Mouse (Mus musculus): ENCODE results near the gene Foxo1. TPM values are rescaled to one million over a fixed set of nuclear protein-coding genes. Genes with fewer than 3 reads are reported as not detected.
A peak's percentile ranks its signal among the peaks of the same experiment; 100 is the strongest.

Gene Foxo1
- polyA plus RNA-seq, 1 experiment, result 8.2 TPM

DNA sequence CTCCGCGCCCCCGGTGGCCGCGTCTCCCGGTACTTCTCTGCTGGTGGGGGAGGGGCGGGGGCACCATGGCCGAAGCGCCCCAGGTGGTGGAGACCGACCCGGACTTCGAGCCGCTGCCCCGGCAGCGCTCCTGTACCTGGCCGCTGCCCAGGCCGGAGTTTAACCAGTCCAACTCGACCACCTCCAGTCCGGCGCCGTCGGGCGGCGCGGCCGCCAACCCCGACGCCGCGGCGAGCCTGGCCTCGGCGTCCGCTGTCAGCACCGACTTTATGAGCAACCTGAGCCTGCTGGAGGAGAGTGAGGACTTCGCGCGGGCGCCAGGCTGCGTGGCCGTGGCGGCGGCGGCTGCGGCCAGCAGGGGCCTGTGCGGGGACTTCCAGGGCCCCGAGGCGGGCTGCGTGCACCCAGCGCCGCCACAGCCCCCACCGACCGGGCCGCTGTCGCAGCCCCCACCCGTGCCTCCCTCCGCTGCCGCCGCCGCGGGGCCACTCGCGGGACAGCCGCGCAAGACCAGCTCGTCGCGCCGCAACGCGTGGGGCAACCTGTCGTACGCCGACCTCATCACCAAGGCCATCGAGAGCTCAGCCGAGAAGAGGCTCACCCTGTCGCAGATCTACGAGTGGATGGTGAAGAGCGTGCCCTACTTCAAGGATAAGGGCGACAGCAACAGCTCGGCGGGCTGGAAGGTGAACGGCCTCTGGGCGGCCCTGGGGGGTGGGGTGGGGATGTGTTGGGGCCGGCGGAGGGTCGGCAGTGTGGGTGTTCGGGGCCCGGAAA is 789 bp downstream of the Foxo1 start:
- DNase-seq (ENCODE audit: low spot score), result no peak

DNA sequence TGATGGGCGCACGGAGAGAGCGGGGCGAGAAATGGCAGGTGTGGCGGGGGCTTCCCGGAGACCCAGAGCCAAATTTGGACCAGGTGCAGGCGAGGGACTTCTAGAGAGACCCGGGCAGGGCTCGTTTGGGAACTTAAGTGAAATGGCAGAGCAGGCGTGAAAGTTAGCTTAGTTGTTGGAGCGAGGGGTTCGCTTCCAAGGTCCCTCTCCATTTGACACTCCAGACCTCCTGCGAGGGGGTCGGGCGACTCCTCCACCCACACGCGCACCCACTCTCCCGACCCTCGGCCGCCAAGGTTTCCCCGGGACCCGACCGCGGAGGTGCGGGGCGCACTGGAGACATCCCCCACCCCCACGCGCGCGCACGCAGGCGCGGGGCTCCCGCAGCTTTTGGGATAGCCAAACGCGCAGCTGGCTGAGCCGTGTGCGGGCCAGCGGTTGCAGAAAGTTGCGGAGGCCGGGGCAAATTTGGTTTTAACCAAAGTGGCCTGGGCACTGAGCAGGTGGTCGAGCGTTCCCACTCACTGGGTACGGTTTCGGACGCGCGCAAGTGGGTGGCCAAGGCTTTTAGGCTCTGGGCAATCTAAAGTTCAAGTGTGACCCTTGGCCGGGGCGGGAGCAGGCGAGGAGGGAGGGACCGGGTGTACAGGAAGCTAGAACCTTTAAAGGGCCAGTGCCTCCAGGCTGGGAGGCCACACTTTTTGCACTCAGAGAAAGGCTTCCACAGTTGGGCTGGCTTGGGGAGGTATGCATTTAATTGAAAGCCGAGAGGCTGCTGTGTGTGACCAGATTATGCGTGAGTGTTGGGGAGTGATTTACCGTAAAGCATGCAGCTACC is 1.6 kb downstream of the Foxo1 start:
- peak; percentile 68 for DNase-seq (ENCODE audit: low spot score)

GRCm38 (mm10) chr3:52270511-52270910 is 2.4 kb downstream of the Foxo1 start:
- no peak for DNase-seq (ENCODE audit: low spot score)

DNA sequence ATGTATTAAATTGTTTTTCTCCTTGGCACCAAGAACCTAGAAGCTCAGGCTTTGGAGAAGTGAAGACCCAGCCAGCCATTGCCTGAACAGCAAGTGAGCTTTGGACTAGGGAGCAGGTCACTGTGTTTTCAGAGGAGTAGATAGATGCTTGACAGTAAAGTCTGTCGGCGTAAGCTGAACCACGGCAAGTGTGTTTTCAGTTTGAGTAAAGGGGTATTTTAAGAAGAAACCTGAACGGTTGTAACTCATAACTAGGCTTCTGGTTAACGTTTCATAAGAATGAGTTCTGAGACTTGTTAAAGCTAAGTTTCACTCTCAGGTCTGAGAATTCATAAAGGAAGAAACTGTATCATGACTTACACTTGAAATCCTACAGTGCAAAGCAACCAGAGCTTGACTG is 3.2 kb downstream of the Foxo1 start:
- no peak for DNase-seq (ENCODE audit: low spot score)

- no peak for DNase-seq (ENCODE audit: low spot score)
Observed at GRCm38 (mm10) chr3:52272376-52272865, 4.3 kb downstream of the Foxo1 start.

GRCm38 (mm10) chr3:52274475-52274874 is 6.3 kb downstream of the Foxo1 start:
- no peak for DNase-seq (ENCODE audit: low spot score)

GRCm38 (mm10) chr3:52275037-52275555 is 7.0 kb downstream of the Foxo1 start:
- DNase-seq (ENCODE audit: low spot score), result no peak

DNA sequence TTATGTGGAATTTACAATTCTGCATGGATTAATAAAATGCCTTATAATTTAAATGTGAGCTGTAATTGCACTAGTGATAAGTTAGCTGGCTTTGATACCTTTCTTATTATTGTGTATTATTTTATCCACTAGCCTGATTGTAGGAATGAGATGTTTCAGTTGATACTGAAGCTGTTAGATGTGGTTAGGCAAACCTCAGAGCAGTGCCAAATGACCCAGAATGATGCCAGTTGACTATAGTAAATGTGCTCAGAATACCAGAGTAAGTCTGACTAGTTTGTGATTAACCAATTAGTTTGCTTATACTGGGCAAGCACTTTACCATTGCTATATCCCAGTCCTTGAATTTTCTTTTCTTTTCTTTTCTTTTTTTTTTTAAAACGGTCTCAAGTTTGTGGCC is 12.5 kb downstream of the Foxo1 start:
- DNase-seq (ENCODE audit: low spot score), result no peak

- no peak for DNase-seq (ENCODE audit: low spot score)
Observed at GRCm38 (mm10) chr3:52281882-52282281, 13.7 kb downstream of the Foxo1 start.

DNA sequence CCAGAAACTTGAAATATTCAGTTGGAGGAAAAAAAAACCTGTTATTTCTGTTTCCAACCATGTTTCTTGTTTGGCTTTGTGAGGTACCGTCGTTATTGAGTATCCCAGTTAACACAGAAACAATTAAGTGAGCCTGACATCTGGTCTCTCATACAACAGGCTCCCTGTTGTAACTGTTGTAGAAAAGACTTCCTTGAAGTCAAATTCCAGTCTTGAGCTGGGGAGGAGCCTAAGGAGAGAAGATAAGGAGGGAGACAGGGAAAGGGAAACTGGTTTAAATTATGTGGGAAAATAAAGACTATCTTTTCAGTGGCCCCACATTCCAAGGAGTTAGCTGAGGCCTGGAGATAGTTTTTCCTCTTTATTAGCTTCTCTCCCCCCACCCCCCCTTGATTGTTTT is 14.2 kb downstream of the Foxo1 start:
- no peak for DNase-seq (ENCODE audit: low spot score)

DNA sequence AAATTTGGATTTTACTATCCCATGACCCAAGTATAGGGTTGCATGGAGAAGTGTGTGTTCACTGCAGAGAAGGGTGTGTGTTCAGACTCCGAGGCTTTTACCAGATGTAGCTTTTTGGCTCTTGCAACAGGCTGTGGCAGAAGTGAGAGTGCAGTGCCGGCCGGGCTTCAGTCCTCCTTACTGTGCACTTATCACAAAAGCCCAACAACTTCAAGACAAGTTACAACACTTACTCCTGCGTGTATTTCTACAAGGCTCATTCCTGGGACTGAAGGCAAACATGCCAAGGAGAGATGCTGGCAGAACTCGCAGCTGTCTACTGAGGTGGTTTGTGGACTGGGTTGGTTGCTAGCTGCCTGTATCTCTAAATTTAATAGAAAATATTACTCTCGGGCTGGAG is 15.4 kb downstream of the Foxo1 start:
- no peak for DNase-seq (ENCODE audit: low spot score)

GRCm38 (mm10) chr3:52290811-52291210 is 22.7 kb downstream of the Foxo1 start:
- no peak for DNase-seq (ENCODE audit: low spot score)

GRCm38 (mm10) chr3:52292498-52292897 is 24.4 kb downstream of the Foxo1 start:
- DNase-seq (ENCODE audit: low spot score), result no peak

- no peak for DNase-seq (ENCODE audit: low spot score)
Observed at GRCm38 (mm10) chr3:52293946-52294345, 25.8 kb downstream of the Foxo1 start.

DNA sequence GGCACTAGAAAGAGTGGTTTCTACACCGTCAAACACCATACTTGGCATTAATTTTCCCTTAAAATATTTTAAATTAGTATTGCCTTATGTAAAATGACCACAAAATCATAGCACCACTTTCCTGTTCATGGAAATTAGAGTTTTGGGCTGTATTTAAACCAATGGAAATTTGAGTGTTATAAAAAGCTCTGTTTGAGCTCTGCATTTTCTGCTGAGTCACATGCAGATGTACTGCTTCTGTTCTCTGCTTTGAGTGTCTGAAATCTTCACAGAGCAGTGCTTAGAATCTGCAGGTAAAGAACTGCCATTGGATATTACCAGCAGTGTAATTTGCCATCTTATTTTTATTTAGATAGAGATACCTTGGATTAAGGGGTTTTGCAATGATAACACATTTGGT is 27.6 kb downstream of the Foxo1 start:
- DNase-seq (ENCODE audit: low spot score), result no peak

DNA sequence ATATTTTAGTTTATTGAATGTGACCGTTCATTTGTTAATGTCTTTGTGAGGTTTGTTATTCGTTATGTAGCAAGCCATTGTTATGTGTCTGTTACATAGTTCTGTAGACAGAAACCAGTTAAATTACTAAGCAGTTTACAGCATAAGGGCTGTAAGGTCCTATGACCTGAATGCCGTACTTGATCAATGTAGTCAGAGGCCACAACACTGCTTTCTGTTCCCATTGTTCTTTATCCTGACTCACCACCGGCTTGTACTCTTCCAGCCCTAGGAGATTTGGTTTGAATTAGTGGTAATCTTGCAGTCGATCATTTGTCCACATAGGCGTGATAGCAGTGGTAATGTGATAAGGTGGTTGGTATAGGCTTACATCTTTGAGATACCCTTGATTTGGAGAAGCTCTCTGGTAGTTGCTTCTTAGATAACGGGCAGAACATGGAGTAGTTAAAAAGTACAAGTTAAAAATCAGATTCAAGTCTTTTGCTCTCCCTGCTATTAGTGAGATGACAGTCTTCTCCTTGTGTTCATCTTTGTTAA is 28.2 kb downstream of the Foxo1 start:
- no peak for DNase-seq (ENCODE audit: low spot score)

GRCm38 (mm10) chr3:52297291-52298018 is 29.3 kb downstream of the Foxo1 start:
- no peak for DNase-seq (ENCODE audit: low spot score)

DNA sequence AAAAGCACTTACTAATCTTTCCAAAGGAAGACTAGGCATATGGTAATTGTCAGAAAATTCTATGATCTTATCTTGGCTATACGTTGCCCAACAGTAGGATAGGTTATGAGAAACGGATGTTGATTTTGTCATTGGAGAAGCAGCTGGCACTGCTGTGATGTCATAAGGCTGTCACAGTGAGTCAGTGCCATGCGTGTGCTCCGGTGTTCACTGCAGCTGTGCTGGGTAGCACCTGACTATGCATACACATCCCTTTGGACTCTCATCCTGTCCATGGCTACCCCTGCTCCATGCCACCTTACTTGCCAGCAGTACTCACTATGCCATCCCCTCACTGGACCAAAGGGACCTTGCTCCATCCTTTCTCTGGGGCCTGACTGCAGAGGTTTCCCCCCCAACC is 30.5 kb downstream of the Foxo1 start:
- DNase-seq (ENCODE audit: low spot score), result no peak

GRCm38 (mm10) chr3:52299376-52299775 is 31.2 kb downstream of the Foxo1 start:
- DNase-seq (ENCODE audit: low spot score), result no peak

DNA sequence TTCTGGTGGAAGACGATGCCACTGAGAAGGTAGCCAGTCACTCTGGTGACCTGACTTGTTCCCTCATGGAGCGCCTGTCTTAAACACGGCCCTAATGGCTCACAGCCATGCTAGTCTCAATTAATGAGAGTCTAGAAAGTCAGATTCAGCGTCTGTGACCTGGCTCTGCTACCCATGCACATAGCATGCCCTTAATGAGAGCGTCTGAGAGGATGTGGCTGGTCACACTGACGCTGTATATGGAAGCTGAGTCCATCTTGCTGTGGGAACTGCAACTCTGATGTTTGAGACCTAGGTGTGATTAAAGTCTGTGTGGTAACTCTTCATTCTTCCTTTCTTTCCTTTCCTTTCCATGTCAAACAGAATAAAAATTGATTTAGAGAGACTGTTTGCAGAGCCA is 32.4 kb downstream of the Foxo1 start:
- no peak for DNase-seq (ENCODE audit: low spot score)

DNA sequence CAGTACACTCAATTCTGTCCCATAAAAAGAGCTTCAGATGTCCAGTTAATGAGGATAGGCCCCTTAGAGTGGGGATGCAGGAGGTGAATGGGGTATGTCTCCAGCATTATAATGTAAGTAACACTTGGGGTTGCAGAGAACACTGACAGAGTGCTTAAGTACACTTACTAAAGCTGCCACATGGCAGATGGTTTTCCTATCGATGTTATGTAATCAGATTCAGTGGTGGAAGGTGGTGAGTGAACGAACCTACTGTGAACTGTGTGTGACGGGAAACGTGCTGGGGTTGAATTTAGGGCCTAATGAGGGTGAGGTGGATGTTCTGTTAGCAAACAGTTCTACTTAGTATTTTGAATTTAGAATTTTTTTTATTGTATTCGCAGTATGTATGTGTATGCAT is 35.2 kb downstream of the Foxo1 start:
- no peak for DNase-seq (ENCODE audit: low spot score)

Data from urinary bladder, adult 2 months (tissue).